Mouse (Mus musculus): ENCODE results near the gene Fam227a.

The Fam227a gene

GRCm38 (mm10) chr15:79658531-79659375, at the start of gene Fam227a, which contains the start of gene Cby1:
Gene Fam227a (minus strand): TSS chr15:79658956.
Gene Cby1 (plus strand): TSS chr15:79659199.
- peak; percentile 96 for DNase-seq (ENCODE audit: low spot score)

DNA sequence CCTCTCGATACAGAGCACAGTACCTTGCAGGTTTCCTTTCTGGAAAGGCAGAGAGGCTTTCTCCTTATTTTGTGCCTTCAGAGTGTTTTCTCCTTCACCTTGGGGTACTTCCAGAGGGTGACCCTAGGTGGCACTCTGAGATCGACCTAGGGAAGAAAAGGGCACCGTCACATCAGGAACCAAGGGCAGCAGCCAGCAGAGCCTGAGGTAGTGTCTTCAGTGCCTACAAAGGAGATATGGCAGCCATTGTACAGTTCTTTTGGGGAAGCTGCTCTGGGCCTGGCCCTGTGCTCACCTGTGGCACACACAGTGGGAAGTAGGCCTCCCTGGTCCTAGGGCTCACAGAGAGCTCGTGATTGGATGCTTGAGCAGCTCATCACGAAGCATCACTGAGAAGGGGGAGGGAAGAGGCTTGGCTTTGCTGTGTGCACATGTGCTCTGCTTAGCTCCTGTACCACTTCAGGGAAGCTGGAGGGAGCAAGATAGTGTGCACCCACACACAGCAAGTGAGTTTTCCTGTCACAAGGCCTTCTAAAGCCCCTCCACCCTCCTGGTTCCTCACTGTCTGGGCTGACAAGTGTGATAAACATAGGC, 49.6 kb upstream of the Fam227a start:
- no peak for DNase-seq (ENCODE audit: low spot score)

- DNase-seq (ENCODE audit: low spot score) = no peak
These were observed 48.0 kb upstream of the Fam227a start for GRCm38 (mm10) chr15:79706603-79707214.

GRCm38 (mm10) chr15:79697558-79698187, 38.9 kb upstream of the Fam227a start:
- no peak for DNase-seq (ENCODE audit: low spot score)

GRCm38 (mm10) chr15:79697011-79697410, 38.3 kb upstream of the Fam227a start:
- no peak for DNase-seq (ENCODE audit: low spot score)

DNA sequence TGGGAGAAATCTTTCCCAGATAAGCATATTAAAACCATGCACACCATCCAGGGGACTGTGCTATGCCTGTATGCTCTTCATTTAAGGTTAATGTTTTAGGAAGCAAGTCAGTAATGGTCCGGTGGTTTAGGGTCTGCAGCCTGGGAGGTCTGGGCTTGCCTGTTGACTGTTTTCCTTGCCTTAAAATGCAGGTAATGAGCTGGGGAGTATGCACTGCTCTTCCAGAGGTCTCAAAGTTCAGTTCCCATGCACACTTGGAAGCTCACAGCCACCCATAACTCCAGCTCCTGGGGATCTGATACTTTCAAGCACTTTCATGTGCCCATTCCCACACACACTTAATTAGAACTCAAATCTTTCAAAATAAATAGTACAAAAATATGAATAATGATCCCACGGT, 37.8 kb upstream of the Fam227a start:
- DNase-seq (ENCODE audit: low spot score) = no peak

DNA sequence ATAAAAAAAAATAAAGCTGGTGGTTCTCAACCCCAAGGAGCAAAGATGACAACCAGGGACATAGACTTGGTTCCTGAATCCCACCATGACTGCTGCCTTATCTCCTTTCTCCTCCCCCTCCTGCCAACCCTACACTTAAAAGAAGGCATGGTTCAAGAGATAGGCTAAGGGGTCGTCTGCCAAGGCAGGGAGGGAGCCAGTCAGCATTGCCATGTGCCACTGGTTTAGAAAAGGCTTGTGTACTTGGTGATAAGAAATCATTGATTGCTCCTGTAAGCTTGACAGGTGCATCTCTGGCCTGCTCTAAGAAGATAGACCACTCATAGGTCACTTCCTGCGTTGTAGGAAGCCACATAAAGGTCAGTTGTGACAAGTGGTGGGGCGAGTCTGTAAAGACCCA, 36.8 kb upstream of the Fam227a start:
- DNase-seq (ENCODE audit: low spot score) = no peak

DNA sequence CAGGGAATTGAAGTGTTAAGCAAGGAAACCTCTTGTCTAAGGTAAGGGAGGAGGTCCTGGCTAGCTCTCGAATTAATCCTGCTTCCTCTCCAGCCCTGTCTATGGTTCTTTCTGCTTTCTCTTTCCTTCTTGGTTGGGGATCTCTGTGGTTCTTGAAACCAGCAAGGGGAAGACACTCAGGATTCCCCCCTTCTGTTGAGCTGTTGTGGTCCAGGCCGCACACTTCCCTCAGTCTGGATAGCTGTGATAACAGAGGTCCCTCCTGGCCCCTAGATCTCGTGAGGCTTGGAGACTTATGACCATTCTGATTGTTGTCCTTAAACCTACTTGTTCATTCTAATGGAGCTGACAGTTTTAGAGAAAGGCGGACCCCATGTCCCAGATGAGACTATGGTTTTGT, 35.8 kb upstream of the Fam227a start:
- no peak for DNase-seq (ENCODE audit: low spot score)

DNA sequence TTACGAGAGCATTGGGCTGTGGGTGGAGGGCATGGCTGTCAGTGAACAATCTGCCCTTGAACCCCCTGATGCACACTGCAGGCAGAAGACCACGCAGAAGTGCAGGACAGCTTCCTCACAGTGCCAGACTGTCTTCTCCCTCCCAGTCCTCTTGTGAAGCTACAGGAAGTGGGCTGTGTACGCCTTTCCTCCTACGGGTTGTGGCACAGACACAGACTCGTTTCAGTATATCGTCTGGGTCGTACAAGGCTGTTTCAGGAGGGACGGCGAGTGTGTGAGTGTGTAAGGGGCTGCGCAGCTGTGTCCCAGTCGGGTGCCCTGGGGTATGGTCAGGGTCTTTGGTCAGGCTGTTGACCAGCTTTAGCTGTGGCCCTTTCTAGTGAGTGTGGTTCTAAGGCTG, 35.0 kb upstream of the Fam227a start:
- DNase-seq (ENCODE audit: low spot score) = no peak

GRCm38 (mm10) chr15:79692334-79692733, 33.6 kb upstream of the Fam227a start:
- no peak for DNase-seq (ENCODE audit: low spot score)

GRCm38 (mm10) chr15:79691023-79691508, 32.3 kb upstream of the Fam227a start:
- no peak for DNase-seq (ENCODE audit: low spot score)

DNA sequence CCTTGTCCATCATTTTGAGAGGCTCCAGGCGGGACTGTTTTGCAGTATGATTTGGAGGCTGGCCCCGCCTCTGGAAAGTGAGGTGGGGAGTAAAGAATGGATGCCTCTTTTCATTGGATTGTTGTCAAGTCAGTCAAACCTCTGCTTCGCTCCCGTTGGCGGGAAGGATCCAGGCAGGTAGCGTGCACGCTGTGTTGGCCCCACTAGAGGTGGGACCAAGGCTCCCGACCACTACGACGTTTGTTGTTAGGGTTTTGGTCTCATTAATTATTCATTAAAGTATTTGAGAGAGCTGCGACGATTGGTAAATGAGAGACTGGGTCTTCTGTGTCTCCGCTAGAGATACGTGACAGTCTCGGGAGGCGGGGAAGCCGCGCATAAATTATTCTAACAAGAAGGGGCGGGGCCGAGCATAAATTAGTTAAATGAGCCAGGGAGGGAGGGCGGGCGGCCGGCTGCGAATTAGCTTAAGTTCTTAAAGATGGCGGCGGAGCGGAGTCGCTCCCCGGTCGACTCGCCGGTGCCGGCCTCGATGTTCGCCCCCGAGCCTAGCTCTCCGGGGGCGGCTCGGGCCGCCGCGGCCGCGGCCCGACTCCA, 31.8 kb upstream of the Fam227a start, which contains the start of gene Gtpbp1:
TSS of gene Gtpbp1 (plus strand) at position 420 of the 597 bp plus-strand sequence.
- DNase-seq (ENCODE audit: low spot score) = peak; percentile 92

- DNase-seq (ENCODE audit: low spot score) = no peak
These were observed 31.1 kb upstream of the Fam227a start for GRCm38 (mm10) chr15:79689662-79690425.

DNA sequence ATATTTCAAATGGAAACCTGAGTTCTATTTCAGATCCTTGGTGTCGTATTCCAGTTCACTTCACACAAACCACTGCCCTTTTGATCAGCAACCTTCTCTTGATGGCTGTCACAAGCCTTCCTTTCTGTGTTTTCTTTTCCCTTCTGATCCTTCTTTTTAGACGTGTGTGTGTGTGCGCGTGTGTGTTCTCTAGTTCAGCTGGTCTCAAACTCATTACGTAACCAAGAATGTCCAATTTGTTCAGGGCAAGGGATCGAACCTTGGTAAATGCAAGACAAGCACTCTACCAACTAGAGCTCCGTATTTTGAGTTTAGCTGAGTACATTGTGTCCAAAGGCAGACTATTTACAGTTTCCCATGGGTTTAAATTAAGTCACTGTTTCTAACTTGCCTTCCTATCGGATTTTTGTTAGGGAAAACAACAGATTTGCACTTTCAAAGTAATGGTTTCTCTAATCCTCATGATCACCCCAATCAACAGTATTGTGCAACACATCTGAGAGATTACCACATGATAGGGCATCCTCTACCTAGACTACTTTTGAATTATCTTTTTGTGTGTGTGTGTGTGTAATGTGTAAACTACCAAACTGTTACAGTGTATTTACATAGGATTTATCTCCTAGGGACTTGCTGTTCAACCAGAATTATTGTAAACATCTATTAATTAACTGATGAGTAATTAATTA, 29.7 kb upstream of the Fam227a start:
- DNase-seq (ENCODE audit: low spot score) = no peak

DNA sequence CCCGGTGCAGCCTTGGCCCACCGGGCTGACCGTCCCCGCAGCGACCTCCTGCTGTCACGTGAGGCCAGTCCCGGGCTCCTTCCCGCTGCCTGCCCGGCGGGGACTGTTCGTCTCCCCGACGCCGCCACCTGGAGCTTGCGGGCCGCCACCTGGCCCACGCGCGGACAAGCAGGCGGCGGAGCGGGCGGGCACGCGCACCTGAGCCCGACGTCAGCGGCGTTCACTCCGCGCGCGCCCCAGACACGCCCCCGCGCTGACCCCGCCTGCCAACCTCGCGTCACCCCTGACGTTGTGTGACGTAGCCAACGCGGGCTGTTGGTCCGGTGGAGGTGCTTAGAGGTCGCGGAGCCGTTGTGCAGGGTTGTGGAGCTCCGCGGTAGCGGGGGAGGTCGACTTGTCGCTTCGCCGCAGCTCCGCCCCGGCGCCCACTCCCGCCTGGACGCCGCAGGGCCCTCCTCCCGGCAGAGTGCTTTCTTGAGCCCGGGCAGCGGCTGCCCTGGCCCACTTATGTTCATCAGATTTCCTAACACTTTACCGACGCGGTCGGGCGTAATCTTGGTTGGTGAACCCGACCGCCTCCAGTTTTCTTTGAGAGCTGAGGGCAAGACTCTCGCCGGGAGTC, 29.0 kb upstream of the Fam227a start, which contains the start of gene Josd1:
TSS of gene Josd1 (minus strand) at position 274 of the 622 bp plus-strand sequence.
- peak; percentile 98 for DNase-seq (ENCODE audit: low spot score)

DNA sequence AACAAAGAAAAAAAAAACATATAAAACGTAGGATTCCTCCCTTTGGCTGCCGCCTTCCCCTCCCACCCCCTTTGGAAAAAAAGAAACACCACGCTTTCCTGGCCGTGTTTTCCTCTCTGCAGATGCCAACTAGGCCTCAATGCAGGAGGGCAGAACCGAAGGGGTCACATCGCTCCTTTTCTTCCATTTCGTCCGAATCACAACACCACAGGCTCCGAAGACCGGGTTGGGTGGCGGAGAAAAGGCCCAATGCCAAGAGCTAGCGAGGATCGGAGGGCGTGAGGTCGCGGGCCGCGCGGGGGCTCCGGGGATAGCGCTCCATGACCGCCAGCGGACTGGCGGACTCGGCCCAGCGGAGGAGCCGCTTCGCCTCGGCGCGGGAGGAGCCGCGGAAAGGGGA, 28.4 kb upstream of the Fam227a start:
- DNase-seq (ENCODE audit: low spot score) = no peak

DNA sequence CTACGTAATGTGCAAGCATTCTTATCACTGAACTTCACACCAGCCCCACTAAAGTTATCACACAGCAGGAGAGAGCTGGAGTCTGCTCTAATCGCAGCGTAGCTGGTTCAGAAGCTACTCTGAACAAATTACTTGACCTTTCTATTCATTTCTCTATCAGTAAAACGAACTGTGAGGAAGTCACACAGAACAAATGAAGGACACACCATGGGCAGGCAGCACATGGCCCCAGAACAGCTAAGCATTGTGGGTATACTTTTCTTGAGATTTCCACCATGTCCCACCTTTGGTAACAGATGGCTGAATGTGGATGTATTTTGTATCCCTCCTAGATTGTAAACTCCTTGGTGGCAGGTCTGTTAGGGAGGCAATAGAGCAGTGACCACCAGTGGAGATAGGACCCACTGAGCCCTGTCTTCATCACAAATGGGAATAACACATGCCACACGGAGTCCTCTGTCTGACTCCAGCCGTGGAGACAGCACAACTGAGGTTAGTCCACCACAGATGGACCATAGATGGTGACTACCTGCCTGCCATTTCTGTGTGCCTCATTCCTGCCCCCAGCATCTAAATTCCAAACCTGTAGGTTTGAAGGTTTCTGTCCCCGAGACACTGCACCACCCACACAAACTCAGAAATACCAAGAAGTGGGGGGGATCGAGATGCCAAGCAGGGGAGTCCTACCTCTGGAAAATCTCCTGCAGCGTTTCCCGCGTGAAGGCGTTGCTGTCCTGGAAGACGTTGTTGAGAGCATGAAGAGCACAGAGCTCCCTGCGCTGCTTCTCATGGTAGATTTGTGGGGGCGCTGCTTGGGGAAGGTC, 27.5 kb upstream of the Fam227a start:
- no peak for DNase-seq (ENCODE audit: low spot score)

GRCm38 (mm10) chr15:79685141-79685641, 26.4 kb upstream of the Fam227a start:
- no peak for DNase-seq (ENCODE audit: low spot score)

GRCm38 (mm10) chr15:79684616-79685015, 25.9 kb upstream of the Fam227a start:
- DNase-seq (ENCODE audit: low spot score) = no peak

Data from spleen, adult 12 weeks (tissue).